Mouse (Mus musculus) monocyte, adult 5-6 weeks (primary cell): ENCODE data around the gene Hoxd9. TPM values are rescaled to one million over a fixed set of nuclear protein-coding genes. Genes with fewer than 3 reads are reported as not detected.

ENCODE experiments used
- ATAC-seq: fragments of 153-309, 156-312 bp; replicated peaks from 2 replicates; pipeline ENCODE4 v1.8.0; 2017; ENCODE audit warnings: mild to moderate bottlenecking; ENCODE audit not compliant: low TSS enrichment, insufficient number of reproducible peaks, severe bottlenecking, poor library complexity, low FRiP score
- total RNA-seq: library from RNA; stranded (forward); fragments of 200-1000, 200-491, 200-594 nt; gene quantifications from 3 replicates; pipeline ENCODE4 v1.2.3, GENCODE M21; 2017

Hoxd9 gene
- total RNA-seq, 1 experiment from 2014 or later = not detected

GRCm38 (mm10) chr2:74705467-74706089 is 8.1 kb downstream of the Hoxd9 start:
- ATAC-seq = no peak

- ATAC-seq = no peak
Measured at GRCm38 (mm10) chr2:74706393-74706960, 8.9 kb downstream of the Hoxd9 start.

- no peak for ATAC-seq
Measured at GRCm38 (mm10) chr2:74707599-74707998, 10.1 kb downstream of the Hoxd9 start.

- no peak for ATAC-seq
Measured at GRCm38 (mm10) chr2:74708676-74709075, 11.1 kb downstream of the Hoxd9 start.

GRCm38 (mm10) chr2:74709465-74710419 is 12.2 kb downstream of the Hoxd9 start:
- ATAC-seq = no peak

GRCm38 (mm10) chr2:74710929-74711543 is 13.5 kb downstream of the Hoxd9 start:
- ATAC-seq = no peak

GRCm38 (mm10) chr2:74711721-74712621 is 14.4 kb downstream of the Hoxd9 start, which contains the start of the genes Hoxd3 and Hoxd4:
Gene Hoxd3 (plus strand): TSS chr2:74711927.
Gene Hoxd4 (plus strand): TSS chr2:74711929.
- ATAC-seq = no peak

- no peak for ATAC-seq
Measured at GRCm38 (mm10) chr2:74713239-74714150, 16.0 kb downstream of the Hoxd9 start.

- no peak for ATAC-seq
Measured at GRCm38 (mm10) chr2:74714156-74714789, 16.7 kb downstream of the Hoxd9 start.

GRCm38 (mm10) chr2:74714881-74715280 is 17.4 kb downstream of the Hoxd9 start:
- ATAC-seq = no peak

- ATAC-seq = no peak
Measured at GRCm38 (mm10) chr2:74715504-74716241, 18.1 kb downstream of the Hoxd9 start.

- ATAC-seq = no peak
Measured at GRCm38 (mm10) chr2:74720384-74720783, 22.9 kb downstream of the Hoxd9 start.

GRCm38 (mm10) chr2:74720955-74721491 is 23.5 kb downstream of the Hoxd9 start:
- no peak for ATAC-seq

- ATAC-seq = no peak
Measured at GRCm38 (mm10) chr2:74721882-74722281, 24.4 kb downstream of the Hoxd9 start.

- no peak for ATAC-seq
Measured at GRCm38 (mm10) chr2:74722949-74723348, 25.4 kb downstream of the Hoxd9 start.
